Mouse (Mus musculus) intestine, embryonic 15.5 days (tissue): ENCODE results near the gene Gm9767. TPM values are rescaled to one million over a fixed set of nuclear protein-coding genes. Genes with fewer than 3 reads are reported as not detected.

Source experiments
- ATAC-seq: fragments of 200-750 bp; cut with Nextera tagmentation; 2 replicates; pipeline ENCODE4 v1.8.0; 2017; ENCODE audit warnings: moderate TSS enrichment, moderate library complexity
- H3K27ac ChIP-seq: fragments of 300-500 bp; sonication (generic); 2 replicates; pipeline ENCODE4 v1.5.1; 2015; ENCODE audit warnings: mild to moderate bottlenecking, inconsistent platforms
- H3K27me3 ChIP-seq: fragments of 300-500 bp; sonication (generic); replicated peaks from 2 replicates; pipeline ENCODE4 v1.6.1; 2015; ENCODE audit warnings: inconsistent platforms
- H3K36me3 ChIP-seq: fragments of 300-500 bp; sonication (generic); 2 replicates; pipeline ENCODE4 v1.6.1; 2015; ENCODE audit warnings: inconsistent platforms
- H3K4me1 ChIP-seq: fragments of 300-500 bp; sonication (generic); replicated peaks from 2 replicates; pipeline ENCODE4 v1.6.1; 2015; ENCODE audit warnings: inconsistent platforms
- H3K4me2 ChIP-seq: fragments of 300-500 bp; sonication (generic); replicated peaks from 2 replicates; pipeline ENCODE4 v1.6.1; 2015; ENCODE audit warnings: mild to moderate bottlenecking, inconsistent platforms
- H3K4me3 ChIP-seq: fragments of 300-500 bp; sonication (generic); replicated peaks from 2 replicates; pipeline ENCODE4 v1.5.1; 2015; ENCODE audit warnings: inconsistent platforms
- H3K9ac ChIP-seq: fragments of 300-500 bp; sonication (generic); 2 replicates; pipeline ENCODE4 v1.6.1; 2015; ENCODE audit warnings: inconsistent platforms
- H3K9me3 ChIP-seq: fragments of 300-500 bp; sonication (generic); 2 replicates; pipeline ENCODE4 v1.6.1; 2016; ENCODE audit warnings: inconsistent platforms
- WGBS: fragments of 180-500 bp; shearing (Covaris S2); methylation state at CpG from one replicate; pipeline ENCODE4 v1.1.7; 2015; 5-methylcytosine and 5-hydroxymethylcytosine counted together
- polyA plus RNA-seq: library from polyadenylated mRNA; unstranded; fragments of >200 nt; fragmentation: Nextera tagmentation; extraction: Ambion mirVana; gene quantifications from 2 replicates; pipeline ENCODE4 v1.2.1, GENCODE M21; 2015

Gene Gm9767
- polyA plus RNA-seq: 0.25 and 0.35 TPM in 2 replicates

DNA sequence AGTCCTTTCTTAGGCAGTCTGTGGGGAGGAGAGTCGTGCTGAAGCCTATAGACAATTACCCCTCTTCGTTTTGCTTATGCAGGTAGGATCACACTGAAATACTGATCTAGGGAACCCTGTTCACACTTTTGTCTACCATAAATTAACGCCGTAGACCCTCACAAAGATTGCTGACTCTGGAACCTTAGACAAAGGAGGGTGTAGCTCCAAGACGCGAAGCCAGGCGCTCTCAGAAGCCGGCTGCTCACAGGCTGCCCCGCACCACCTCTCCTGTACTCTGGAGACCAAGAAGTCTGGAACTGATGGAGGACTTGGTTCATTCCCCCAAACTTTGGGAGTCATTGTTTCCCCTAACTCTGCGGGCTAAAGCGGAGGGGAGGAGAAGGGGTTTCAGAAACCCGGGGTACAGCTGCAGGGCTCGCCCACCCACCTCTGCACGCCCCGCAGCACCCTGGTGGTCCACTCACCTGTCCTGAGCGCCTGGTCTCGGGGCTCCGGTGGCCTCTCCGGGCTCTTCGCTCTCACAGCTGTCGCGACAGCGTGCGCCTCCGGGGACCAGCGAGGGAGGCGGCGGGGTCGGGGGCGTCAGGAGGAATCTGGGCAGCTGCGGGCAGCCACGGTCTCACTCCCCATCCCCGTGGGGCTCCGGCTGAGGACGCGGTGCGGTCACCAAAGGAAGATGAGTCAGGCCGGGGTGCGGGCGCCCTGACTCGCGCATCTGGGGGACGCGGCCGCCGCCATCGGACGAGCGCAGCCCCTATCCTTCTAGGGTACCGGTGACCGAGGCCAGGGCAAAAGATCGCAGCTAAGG, at the start of gene Gm9767:
TSS of gene Gm9767 (plus strand) at position 585 of the 811 bp plus-strand sequence.
- Histone ChIP-seq H3K27me3 (peaks cover 12% of the 10 kb centered on the region; the same call in 1 of the 2 replicates), H3K36me3 (no peaks in the 10 kb centered on the region), H3K4me1 (0 out of 2 replicates have a peak, but pooled peaks cover 6% of the 10 kb centered on the region), H3K27ac (peak within 1 kb of the TSS; percentile 27; the same call in 1 of the 2 replicates), H3K4me3 (peak within 1 kb of the TSS; percentile 67), H3K4me2 (peak within 1 kb of the TSS; percentile 95), H3K9me3 (no peaks in the 10 kb centered on the region), H3K9ac (peak within 1 kb of the TSS; percentile 52)
- ATAC-seq: peak; percentile 56
- 1% methylated on average over 52 of the region's 52 CpGs for WGBS

DNA sequence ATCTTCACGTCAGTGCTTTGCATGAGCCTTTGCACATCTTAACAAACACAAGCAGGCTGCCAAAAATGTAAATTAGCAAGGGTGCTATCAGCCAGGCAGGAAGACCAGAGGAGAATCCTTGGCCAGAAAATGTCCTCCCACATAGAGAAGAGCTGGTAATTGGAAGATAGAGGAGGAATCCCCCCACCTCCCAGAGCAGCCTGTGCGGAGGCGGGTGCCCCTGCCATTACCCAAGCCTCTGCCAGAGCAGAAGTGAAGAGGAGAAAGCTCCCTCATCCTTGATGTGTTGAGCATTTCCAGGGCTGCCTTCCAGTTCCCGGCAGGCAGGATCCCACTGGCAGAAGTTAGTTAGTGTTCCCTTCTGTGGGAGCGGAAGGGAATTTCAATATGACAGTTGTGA, 43.1 kb upstream of the Gm9767 start:
- no peaks in the 10 kb centered on the region for H3K4me1 ChIP-seq
- no peak overlapping the region for H3K4me3 ChIP-seq
- H3K27ac ChIP-seq: no peak overlapping the region
- H3K9me3 ChIP-seq: no peaks in the 10 kb centered on the region
- 79% methylated on average over 5 of the region's 5 CpGs for WGBS
- H3K36me3 ChIP-seq: no peaks in the 10 kb centered on the region
- no peak for ATAC-seq
- H3K4me2 ChIP-seq: no peak overlapping the region
- no peaks in the 10 kb centered on the region for H3K27me3 ChIP-seq
- H3K9ac ChIP-seq: no peak overlapping the region

- 57% methylated on average over 2 of the region's 2 CpGs for WGBS
- H3K4me2 ChIP-seq: no peak overlapping the region
Observed at GRCm38 (mm10) chr10:26051177-26051576, 26.9 kb upstream of the Gm9767 start.

DNA sequence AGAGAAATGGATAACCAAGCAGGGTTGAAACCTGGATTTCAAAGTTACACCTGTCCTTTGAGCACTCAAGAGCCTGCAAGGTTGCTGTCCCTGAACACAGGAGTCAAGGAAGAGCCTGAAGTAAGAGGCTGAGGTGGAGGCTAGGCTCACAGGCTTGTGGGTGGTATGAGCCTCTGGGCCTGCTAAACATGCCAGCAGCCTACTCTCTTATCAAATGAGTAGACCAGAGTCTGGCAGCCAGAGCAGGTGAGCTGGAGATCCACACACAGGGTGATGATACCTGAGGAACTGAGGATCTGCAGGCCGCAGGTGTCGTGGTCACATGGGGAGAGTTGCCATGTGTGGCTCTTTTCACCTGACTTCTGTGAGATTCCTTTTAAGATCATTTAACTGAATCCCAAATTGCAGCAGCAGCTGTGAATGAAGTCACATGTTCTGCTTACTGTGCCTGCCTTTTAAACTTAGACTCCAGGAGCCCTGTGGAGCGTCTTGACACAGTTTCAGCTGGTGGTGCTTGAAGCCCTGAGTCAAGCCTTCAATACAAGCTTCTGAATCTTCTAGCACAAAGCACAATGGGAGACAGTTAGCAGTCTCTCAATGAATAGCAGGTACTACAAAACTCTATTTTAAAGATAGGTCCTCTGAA, 18.3 kb upstream of the Gm9767 start:
- Histone ChIP-seq H3K4me3 (no peak overlapping the region), H3K27ac (no peak overlapping the region), H3K9ac (no peak overlapping the region), H3K36me3 (no peaks in the 10 kb centered on the region), H3K4me2 (no peak overlapping the region), H3K4me1 (no peaks in the 10 kb centered on the region), H3K9me3 (no peaks in the 10 kb centered on the region), H3K27me3 (no peaks in the 10 kb centered on the region)
- no peak for ATAC-seq
- WGBS: 92% methylated on average over 3 of the region's 3 CpGs

More at GRCm38 (mm10) chr10:26051177-26051576, 26.9 kb upstream of the Gm9767 start:
- no peak overlapping the region for H3K9ac ChIP-seq
- no peaks in the 10 kb centered on the region for H3K4me1 ChIP-seq
- no peaks in the 10 kb centered on the region for H3K36me3 ChIP-seq
- ATAC-seq: peak; percentile 96
- H3K9me3 ChIP-seq: no peaks in the 10 kb centered on the region
- H3K4me3 ChIP-seq: no peak overlapping the region
- no peak overlapping the region for H3K27ac ChIP-seq
- no peaks in the 10 kb centered on the region for H3K27me3 ChIP-seq

- no peak for ATAC-seq
- Histone ChIP-seq H3K36me3 (no peaks in the 10 kb centered on the region), H3K4me1 (no peaks in the 10 kb centered on the region), H3K9ac (no peak overlapping the region), H3K4me2 (no peak overlapping the region), H3K27ac (no peak overlapping the region), H3K27me3 (no peaks in the 10 kb centered on the region), H3K4me3 (no peak overlapping the region), H3K9me3 (no peaks in the 10 kb centered on the region)
- 94% methylated on average over 4 of the region's 4 CpGs for WGBS
Observed at GRCm38 (mm10) chr10:26063071-26063470, 15.0 kb upstream of the Gm9767 start.

DNA sequence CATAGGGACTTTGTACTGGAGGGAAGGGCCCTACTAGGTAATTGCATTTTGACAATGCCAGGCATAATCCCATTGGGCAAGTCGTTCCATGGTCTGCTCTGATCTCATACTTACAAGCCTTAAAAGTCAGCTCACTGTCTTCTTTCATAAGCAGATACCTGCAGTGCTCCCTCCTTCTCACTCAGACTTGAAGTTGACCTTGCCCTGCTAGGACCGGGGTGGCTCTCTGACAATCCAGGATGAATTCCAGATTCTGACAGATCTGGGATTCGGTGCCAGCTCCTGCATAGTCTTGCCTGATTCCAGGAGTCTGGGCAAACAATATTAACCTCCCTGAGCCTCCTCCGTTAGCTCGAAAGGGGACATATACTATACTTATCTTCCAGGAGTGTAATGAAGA, 6.1 kb upstream of the Gm9767 start:
- H3K36me3 ChIP-seq: no peaks in the 10 kb centered on the region
- WGBS: 75% methylated on average over 5 of the region's 5 CpGs
- no peaks in the 10 kb centered on the region for H3K4me1 ChIP-seq
- H3K27ac ChIP-seq: no peak overlapping the region
- H3K27me3 ChIP-seq: no peaks in the 10 kb centered on the region
- ATAC-seq: no peak
- no peaks in the 10 kb centered on the region for H3K9me3 ChIP-seq
- H3K4me2 ChIP-seq: no peak overlapping the region
- no peak overlapping the region for H3K4me3 ChIP-seq
- H3K9ac ChIP-seq: no peak overlapping the region

- ATAC-seq: no peak
- Histone ChIP-seq H3K4me3 (no peak overlapping the region), H3K36me3 (no peaks in the 10 kb centered on the region)
Observed at GRCm38 (mm10) chr10:26076949-26077348, 1.1 kb upstream of the Gm9767 start.

DNA sequence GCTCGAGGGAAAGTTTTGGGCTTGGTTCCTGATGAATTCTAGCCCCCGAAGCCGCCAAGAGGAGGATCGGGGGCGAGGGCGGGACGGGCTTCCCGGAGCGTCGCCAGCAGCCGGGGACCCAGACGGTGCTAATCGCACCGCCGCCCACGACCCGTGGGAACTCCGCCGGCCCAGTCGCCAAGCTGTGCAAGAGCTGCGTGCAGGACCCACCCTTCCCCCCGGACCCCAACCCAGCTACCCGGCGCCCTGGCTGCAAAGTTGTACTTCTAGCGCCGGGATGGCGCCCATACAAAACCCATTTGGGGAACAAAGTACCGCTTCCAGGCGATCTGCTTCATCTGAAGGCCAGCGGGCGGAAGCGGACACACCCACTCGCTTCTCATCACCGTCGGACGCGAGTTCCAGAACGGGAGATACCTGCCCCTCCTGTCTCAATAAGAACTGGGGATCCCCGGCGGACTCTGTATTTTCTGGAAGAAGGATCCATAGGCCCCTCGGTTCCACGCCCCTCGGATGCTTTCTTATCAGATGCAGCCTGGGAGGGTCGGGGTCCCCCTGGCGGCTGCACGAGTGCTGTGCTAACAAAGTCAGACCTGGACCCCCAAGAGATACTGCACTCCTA, 577 bp downstream of the Gm9767 start, which contains the start of gene Tmem200a:
TSS of gene Tmem200a (minus strand) at position 532 of the 622 bp plus-strand sequence.
- WGBS: under 1% methylated on average over 46 of the region's 46 CpGs
- H3K36me3 ChIP-seq: no peaks in the 10 kb centered on the region
- H3K27ac ChIP-seq: peak within 1 kb of the TSS; percentile 27; the same call in 1 of the 2 replicates

More at GRCm38 (mm10) chr10:26076949-26077348, 1.1 kb upstream of the Gm9767 start:
- 74% methylated on average over 9 of the region's 9 CpGs for WGBS
- Histone ChIP-seq H3K4me2 (0 out of 2 replicates have a peak overlapping the region, but pooled peaks have one; percentile 22), H3K27me3 (peaks cover 12% of the 10 kb centered on the region; the same call in 1 of the 2 replicates), H3K9ac (no peak overlapping the region), H3K27ac (no peak overlapping the region), H3K9me3 (no peaks in the 10 kb centered on the region), H3K4me1 (0 out of 2 replicates have a peak, but pooled peaks cover 6% of the 10 kb centered on the region)

GRCm38 (mm10) chr10:26079678-26080077, 1.6 kb downstream of the Gm9767 start:
- Histone ChIP-seq H3K36me3 (no peaks in the 10 kb centered on the region), H3K4me1 (0 out of 2 replicates have a peak, but pooled peaks cover 6% of the 10 kb centered on the region), H3K27me3 (peaks cover 12% of the 10 kb centered on the region; the same call in 1 of the 2 replicates), H3K4me2 (no peak overlapping the region), H3K9ac (no peak overlapping the region), H3K27ac (no peak overlapping the region), H3K4me3 (no peak overlapping the region), H3K9me3 (no peaks in the 10 kb centered on the region)
- ATAC-seq: no peak
- 72% methylated on average over 3 of the region's 3 CpGs for WGBS

More for the DNA sequence above, 577 bp downstream of the Gm9767 start, which contains the start of gene Tmem200a:
- Histone ChIP-seq H3K4me1 (0 out of 2 replicates have a peak, but pooled peaks cover 6% of the 10 kb centered on the region), H3K9me3 (no peaks in the 10 kb centered on the region), H3K4me2 (peak within 1 kb of the TSS; percentile 95), H3K9ac (peak within 1 kb of the TSS; percentile 52), H3K27me3 (peaks cover 12% of the 10 kb centered on the region; the same call in 1 of the 2 replicates), H3K4me3 (peak within 1 kb of the TSS; percentile 67)
- ATAC-seq: peak; percentile 81

GRCm38 (mm10) chr10:26082081-26082480, 4.0 kb downstream of the Gm9767 start:
- H3K4me3 ChIP-seq: no peak overlapping the region
- peaks cover 12% of the 10 kb centered on the region; the same call in 1 of the 2 replicates for H3K27me3 ChIP-seq
- no peaks in the 10 kb centered on the region for H3K36me3 ChIP-seq
- H3K27ac ChIP-seq: no peak overlapping the region
- H3K4me1 ChIP-seq: 0 out of 2 replicates have a peak, but pooled peaks cover 6% of the 10 kb centered on the region
- no peak for ATAC-seq
- 62% methylated on average over 4 of the region's 4 CpGs for WGBS
- H3K9ac ChIP-seq: no peak overlapping the region
- H3K9me3 ChIP-seq: no peaks in the 10 kb centered on the region
- H3K4me2 ChIP-seq: no peak overlapping the region

DNA sequence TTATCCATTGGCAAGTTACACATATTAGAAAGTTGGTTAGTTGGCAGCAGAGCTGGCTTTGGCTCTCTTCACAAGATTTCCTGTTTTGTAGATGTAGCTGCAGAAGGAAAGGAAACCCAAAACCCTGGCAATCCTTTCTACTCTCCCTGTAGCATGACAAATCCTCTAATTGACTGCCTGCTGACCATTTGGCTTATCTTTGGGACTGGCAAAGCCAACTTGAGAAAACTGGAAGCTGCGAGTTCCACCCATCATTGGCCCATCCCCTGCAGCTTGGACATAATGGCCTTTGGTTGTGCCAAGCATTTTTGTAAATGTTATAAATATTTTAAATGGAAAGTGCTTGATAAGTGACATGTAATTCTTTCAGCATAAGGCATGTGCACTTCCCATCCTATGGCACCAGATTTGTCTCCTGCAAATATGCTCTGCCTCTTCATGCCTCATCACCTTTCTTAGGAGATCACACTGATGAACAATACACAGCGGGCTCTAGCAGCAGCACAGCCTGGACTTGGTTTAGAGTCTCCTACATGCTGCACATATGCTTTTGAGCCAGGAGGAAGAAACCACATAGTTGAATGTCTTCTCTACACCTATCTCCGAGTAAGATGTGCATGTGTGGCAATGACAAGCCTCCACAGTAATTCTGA, 25.4 kb downstream of the Gm9767 start:
- no peak overlapping the region for H3K27ac ChIP-seq
- H3K4me2 ChIP-seq: no peak overlapping the region
- ATAC-seq: no peak
- no peaks in the 10 kb centered on the region for H3K27me3 ChIP-seq
- no peaks in the 10 kb centered on the region for H3K4me1 ChIP-seq
- 81% methylated on average over 3 of the region's 3 CpGs for WGBS
- H3K9me3 ChIP-seq: no peaks in the 10 kb centered on the region
- no peak overlapping the region for H3K4me3 ChIP-seq
- H3K36me3 ChIP-seq: no peaks in the 10 kb centered on the region
- H3K9ac ChIP-seq: no peak overlapping the region
